Mouse (Mus musculus): ENCODE measurements around the gene Spag8. TPM values are rescaled to one million over a fixed set of nuclear protein-coding genes. Genes with fewer than 3 reads are reported as not detected.
A peak's percentile ranks its signal among the peaks of the same experiment; 100 is the strongest.

Spag8 gene
- total RNA-seq (2021): under 1 TPM; 0.22 to 0.37 TPM
- long read RNA-seq, experiment 1, partial matches to known transcripts: 0 of 1 reads
- long read RNA-seq, experiment 1, other reads (novel, unspliced or antisense): 1 of 1 reads
- long read RNA-seq, experiment 2: 0 reads

DNA sequence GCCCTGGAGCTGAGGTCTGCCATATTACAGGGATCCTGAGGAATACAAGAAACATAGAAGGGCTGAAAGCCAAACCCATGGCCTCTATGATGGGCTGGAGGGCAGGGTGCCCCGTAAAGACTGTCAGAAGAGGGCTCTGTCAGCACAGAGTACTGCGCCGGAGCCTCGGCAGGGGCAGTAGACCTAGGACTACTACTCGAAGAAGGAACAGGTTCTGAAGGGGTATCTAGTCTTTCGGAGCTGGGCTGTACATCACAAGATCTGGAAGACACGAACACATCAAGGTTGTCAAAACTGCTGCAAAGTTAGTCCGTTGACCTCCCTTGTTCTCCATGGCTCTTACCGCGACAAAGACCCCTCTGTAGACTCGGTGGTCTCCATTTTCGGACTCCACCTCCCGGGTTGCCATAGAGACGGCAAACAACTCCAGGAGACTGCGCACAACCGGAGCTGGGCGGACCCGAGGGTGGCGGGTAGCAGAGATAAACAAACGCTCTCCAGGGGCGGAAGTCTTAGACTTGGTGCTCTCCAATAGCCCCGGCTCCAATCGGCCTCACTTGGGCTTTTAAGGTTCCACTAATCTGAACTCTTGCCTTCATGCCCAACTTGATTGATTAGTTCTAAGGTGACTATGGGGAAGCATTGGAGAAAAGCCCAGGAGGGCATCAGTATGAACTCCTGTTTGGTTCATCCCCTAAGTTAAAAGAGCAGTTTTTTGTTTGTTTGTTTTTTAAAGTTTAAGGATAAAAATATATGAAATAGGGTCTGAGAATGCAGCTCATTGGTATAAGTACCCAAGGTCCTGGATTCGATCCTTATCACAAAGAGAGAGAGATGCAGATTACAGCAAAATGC is at the start of gene Spag8:
Spag8 (minus strand) TSS at position 434 of the 855 bp plus-strand sequence.
- peak in 1 of 2 experiments; percentile 25 for DNase-seq
- intact Hi-C loops (cut with DNase I): no loop called here

- intact Hi-C loops (cut with DNase I): no loop called here
- no peak for DNase-seq
Measured at GRCm38 (mm10) chr4:43700707-43701106, 47.3 kb upstream of the Spag8 start, which contains the start of gene Olfr70. Gene Olfr70 (minus strand): TSS chr4:43700807.

DNA sequence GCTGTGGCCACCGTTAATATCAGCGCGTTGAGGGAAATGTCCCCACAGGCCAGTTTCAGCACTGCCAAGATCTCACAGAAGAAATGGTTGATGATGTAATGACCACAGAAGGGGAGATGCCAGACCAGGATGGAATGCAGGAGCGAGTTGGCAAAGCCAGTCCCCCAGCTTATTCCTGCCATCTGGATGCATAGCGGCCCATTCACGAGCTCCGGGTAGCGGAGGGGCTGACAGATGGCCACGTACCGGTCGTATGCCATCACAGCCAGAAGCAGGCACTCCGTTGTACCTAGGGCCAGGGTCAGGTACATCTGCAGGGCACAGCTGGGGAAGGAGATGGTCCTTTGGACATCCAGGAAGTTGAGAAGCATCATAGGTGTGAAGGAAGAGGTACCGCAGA is 43.2 kb upstream of the Spag8 start:
- intact Hi-C loops (cut with DNase I): no loop called here
- DNase-seq: no peak

GRCm38 (mm10) chr4:43695249-43695671 is 41.9 kb upstream of the Spag8 start:
- intact Hi-C loops (cut with DNase I): no loop called here
- peak; percentile 59 to 61 for DNase-seq

DNA sequence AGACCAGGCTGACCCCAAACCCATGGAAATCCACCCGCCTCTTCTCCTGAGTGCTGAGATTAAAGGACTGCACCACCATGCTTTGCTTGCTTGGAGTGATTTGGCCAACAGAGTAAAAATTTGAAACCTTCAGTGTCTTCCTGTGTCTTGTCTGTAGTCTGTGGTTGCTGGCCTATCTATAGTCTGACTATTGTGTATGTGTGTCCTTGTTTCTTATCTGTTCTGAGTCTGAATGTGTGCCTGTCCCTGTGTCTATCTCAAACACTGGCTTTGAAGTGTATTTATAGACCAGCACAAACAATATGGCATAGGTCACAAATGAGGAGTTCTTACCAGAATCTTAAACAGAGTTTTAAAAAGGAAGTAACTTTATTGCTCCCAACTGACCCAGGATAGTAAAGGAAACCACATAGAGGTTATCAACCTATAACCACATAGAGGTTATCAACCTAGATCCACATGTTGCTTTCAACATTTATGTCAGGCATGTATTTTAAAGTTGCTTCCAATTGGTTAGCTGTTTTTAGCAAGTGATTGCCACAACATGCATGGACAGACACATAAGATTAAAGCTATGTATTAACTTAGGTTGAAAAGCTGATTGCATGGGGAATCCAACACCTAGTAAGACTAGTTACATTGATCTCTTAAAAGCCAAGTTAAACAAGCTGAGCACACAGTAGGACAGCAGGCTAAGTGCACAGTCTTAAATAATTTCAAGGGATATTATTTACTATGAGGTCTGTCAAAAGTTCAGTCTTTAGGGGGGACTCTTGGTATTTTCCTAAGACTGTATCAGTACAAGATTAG is 41.2 kb upstream of the Spag8 start:
- intact Hi-C loops (cut with DNase I): no loop called here
- DNase-seq: no peak

DNA sequence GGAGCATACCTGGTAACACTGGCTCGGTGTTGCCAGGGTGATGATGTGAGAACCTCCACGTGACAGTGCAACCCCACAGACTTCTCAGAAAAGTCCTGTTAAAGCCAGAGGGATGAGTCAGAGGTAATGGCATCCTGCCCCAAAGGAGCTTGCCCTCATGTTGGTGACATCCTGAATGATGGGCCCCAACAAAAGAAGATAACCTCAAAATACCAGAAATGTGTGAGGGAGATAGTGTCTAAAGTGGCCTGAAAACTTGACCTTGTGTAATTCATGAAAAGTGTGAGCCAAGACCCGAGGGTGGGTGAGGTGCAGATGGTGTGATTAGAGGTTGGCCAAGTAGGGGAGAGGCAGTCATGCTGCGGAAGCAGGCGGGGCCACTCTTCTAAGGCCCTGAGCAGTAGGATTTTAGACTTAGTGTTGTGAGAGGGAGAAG is 40.4 kb upstream of the Spag8 start:
- peak in 1 of 2 experiments; percentile 39 for DNase-seq
- intact Hi-C loops (cut with DNase I): no loop called here

DNA sequence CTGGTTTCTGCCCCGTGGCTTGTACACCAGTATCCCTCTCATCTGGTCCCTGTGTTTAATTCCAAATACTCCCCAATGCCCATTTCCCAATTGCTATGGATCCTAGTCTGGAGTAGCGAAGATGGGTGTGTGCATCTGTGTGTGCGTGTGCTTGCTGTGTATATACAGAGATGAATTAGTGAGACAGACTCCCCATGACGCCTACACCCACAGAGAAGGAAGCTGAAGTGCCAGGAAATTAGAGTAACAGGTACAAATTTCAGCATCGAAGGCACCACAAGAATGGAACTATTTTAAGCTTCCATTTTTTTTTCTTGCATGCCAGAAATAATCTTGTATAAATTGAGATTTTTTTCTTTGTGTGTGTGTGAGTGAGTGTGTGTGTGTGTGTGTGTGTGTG is 37.6 kb upstream of the Spag8 start:
- no peak for DNase-seq
- intact Hi-C loops (cut with DNase I): no loop called here

GRCm38 (mm10) chr4:43690021-43690420 is 36.6 kb upstream of the Spag8 start:
- DNase-seq: no peak
- intact Hi-C loops (cut with DNase I): no loop called here

DNA sequence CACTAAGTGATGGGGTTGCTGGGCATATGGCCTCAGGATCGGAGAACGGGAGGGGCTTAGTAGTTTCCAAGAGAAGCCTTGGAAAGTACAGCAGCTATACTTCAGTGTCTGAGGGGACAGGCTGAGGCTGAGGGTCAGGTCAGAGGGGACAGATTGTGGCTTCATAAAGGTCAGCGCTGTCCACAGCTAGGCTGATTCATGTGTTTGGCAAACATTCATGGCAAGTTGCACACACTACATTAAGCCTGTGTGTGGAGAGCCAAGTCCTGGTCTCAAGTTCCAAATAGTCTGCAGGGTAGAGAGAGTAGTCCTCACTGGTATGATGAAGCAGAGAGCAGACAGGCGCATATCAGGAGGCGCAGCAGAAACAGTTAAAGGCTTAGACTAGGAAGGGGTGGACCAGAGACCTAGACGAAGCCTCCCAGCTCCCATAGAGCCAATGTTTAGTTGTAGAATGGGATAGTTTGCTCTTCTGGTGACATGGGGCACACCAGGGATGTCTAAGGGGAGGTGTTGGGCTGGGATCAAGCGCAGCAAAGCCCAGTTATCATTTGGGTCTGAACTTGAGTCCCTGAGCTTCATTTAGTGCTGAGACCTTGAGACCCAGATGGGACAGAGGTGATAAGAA is 26.1 kb upstream of the Spag8 start:
- intact Hi-C loops (cut with DNase I): no loop called here
- no peak for DNase-seq

- no peak for DNase-seq
- intact Hi-C loops (cut with DNase I): no loop called here
Measured at GRCm38 (mm10) chr4:43678541-43678940, 25.1 kb upstream of the Spag8 start.

- DNase-seq: no peak
- intact Hi-C loops (cut with DNase I): loop anchor here (1.0 kb wide), 1 partner anchor 33 kb away; no protein-coding TSS in a partner anchor
Measured at GRCm38 (mm10) chr4:43675608-43676007, 22.2 kb upstream of the Spag8 start.

DNA sequence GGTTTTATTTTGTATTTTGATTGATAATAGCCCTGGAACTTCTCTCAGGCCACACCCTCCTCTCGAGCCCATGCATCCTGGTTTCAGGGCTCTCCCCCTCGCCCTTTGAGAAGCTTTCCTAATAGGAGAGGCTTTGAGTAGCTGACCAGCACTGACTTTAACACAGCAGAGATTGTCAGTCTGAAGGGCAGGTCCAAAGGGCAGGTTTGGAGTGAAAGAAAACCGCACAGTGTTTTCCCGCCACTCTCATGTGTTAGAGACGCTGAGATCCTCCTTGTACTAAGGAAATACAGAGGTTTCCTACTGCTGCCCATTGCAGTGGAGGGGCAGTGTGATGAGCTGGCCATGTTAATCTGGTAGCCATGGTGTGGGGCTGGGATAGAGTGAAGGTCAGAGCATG is 21.6 kb upstream of the Spag8 start:
- intact Hi-C loops (cut with DNase I): loop anchor here (1.0 kb wide), 1 partner anchor 33 kb away; no protein-coding TSS in a partner anchor

GRCm38 (mm10) chr4:43673703-43674102 is 20.3 kb upstream of the Spag8 start:
- intact Hi-C loops (cut with DNase I): no loop called here
- DNase-seq: no peak

More for the DNA sequence above, 21.6 kb upstream of the Spag8 start:
- no peak for DNase-seq

DNA sequence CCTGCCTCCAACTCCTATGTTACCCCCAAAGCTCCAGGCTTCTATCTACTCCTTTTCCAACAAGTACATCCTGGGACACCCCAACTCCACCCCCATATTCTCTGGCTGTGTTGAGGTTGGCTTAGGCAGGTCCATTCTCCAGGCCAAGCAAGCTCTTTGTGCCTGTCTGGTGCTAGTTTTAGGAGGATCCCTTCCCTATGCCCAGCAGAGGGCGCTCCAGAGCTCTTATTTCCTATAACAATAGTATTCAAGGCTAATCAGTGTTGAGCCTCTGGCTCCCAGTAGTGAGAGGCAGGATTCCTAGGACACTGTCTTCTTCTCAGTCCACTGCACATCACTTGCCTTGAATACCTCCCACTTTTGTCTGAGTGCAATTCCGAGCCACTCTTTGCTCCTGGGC is 18.7 kb upstream of the Spag8 start:
- intact Hi-C loops (cut with DNase I): loop anchor here (1.0 kb wide), 1 partner anchor 41 kb away; no protein-coding TSS in a partner anchor
- DNase-seq: peak; percentile 91 to 95

DNA sequence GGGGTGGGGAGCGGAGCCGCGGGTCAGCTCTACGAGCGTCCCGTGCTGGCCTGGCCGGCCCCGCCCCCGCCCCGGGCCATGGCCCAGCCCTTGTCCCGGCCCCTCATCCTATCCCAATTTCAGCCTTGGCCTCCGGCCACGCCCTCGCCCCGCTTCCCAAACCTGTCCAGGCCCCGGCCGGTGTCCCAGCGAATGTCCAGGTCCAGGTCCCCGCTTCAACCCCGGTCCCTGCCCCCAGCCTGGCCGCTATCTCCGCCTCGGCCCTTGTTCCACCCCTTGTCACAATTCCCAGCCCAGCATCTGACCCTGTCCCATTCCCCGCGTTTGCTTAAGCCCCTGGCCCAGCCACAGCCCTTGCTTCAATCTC is 16.0 kb upstream of the Spag8 start:
- intact Hi-C loops (cut with DNase I): loop anchor here (5.0 kb wide), 3 partner anchors 87 to 227 kb away; partner anchors contain the start of genes Msmp and Tesk1

GRCm38 (mm10) chr4:43668782-43669427 is 15.5 kb upstream of the Spag8 start, which contains the start of the genes Tmem8b and Fam221b:
Gene Tmem8b (plus strand): TSS chr4:43668971.
Gene Fam221b (minus strand): TSS chr4:43669145.
- intact Hi-C loops (cut with DNase I): loop anchor here (5.0 kb wide), 3 partner anchors 87 to 227 kb away; partner anchors contain the start of genes Msmp and Tesk1
- peak; percentile 92 for DNase-seq

More for the DNA sequence above, 16.0 kb upstream of the Spag8 start:
- peak; percentile 79 to 82 for DNase-seq

GRCm38 (mm10) chr4:43666412-43666811 is 13.0 kb upstream of the Spag8 start:
- no peak for DNase-seq
- intact Hi-C loops (cut with DNase I): loop anchor here (2.0 to 5.0 kb wide), 4 partner anchors 36 to 224 kb away; partner anchors contain the start of genes Msmp, Npr2 and Tesk1

GRCm38 (mm10) chr4:43657146-43657545 is 3.8 kb upstream of the Spag8 start:
- no peak for DNase-seq
- intact Hi-C loops (cut with DNase I): no loop called here

GRCm38 (mm10) chr4:43656339-43657109 is 3.1 kb upstream of the Spag8 start, which contains the start of gene Hint2:
Gene Hint2 (minus strand): TSS chr4:43656466.
- peak; percentile 91 to 94 for DNase-seq
- intact Hi-C loops (cut with DNase I): no loop called here
